Mouse (Mus musculus) hindbrain, embryonic 10.5 days (tissue): ENCODE results near the gene Myh6. TPM values are rescaled to one million over a fixed set of nuclear protein-coding genes. Genes with fewer than 3 reads are reported as not detected.
"Not testable (repeated sequence)": the region's sequence is repeated elsewhere in the genome, so short reads cannot be mapped to it uniquely, and the experiment has no call there.

Source experiments
- DNase-seq: peaks from one replicate; pipeline ENCODE4 v3.0.0-alpha.2; 2017; ENCODE audit warnings: low spot score
- H3K27ac ChIP-seq: fragments of 300-500 bp; sonication (generic); 2 replicates; pipeline ENCODE4 v1.5.1; 2016; ENCODE audit warnings: mild to moderate bottlenecking, moderate library complexity
- H3K27me3 ChIP-seq: fragments of 300-500 bp; sonication (generic); 2 replicates; pipeline ENCODE4 v1.6.1; 2016; ENCODE audit warnings: mild to moderate bottlenecking; ENCODE audit not compliant: poor library complexity, insufficient read depth, severe bottlenecking
- H3K36me3 ChIP-seq: fragments of 300-500 bp; sonication (generic); 2 replicates; pipeline ENCODE4 v1.6.1; 2016; ENCODE audit warnings: mild to moderate bottlenecking, moderate library complexity
- H3K4me1 ChIP-seq: fragments of 300-500 bp; sonication (generic); replicated peaks from 2 replicates; pipeline ENCODE4 v1.6.1; 2016; ENCODE audit warnings: mild to moderate bottlenecking
- H3K4me3 ChIP-seq: fragments of 300-500 bp; sonication (generic); 2 replicates; pipeline ENCODE4 v1.5.1; 2016; ENCODE audit warnings: mild to moderate bottlenecking, moderate library complexity
- H3K9me3 ChIP-seq: fragments of 300-500 bp; sonication (generic); 2 replicates; pipeline ENCODE4 v1.6.1; 2016; ENCODE audit warnings: mild to moderate bottlenecking, moderate library complexity
- WGBS: fragments of 180-500 bp; shearing (Covaris S2); methylation state at CpG from one replicate; pipeline ENCODE4 v1.1.7; 2016; 5-methylcytosine and 5-hydroxymethylcytosine counted together
- polyA plus RNA-seq: library from polyadenylated mRNA; unstranded; fragments of >200 nt; fragmentation: Nextera tagmentation; extraction: Ambion mirVana; gene quantifications from 2 replicates; pipeline ENCODE4 v1.2.1, GENCODE M21; 2016

Gene Myh6
- polyA plus RNA-seq, 1 experiment from 2014 or later = 0.63 TPM

GRCm38 (mm10) chr14:54948781-54949180, 17.9 kb downstream of the Myh6 start:
- 92% methylated on average over 9 of the region's 9 CpGs for WGBS
- no peak overlapping the region for H3K4me3 ChIP-seq
- no peaks in the 10 kb centered on the region for H3K9me3 ChIP-seq
- H3K4me1 ChIP-seq = no peaks in the 10 kb centered on the region
- no peak for DNase-seq
- no peaks in the 10 kb centered on the region for H3K36me3 ChIP-seq
- no peak overlapping the region for H3K27ac ChIP-seq
- H3K27me3 ChIP-seq = peaks cover 6% of the 10 kb centered on the region; the same call in 1 of the 2 replicates

- not testable (repeated sequence) for H3K36me3 ChIP-seq, H3K4me3 ChIP-seq
Measured at GRCm38 (mm10) chr14:54947008-54947407, 19.7 kb downstream of the Myh6 start.

GRCm38 (mm10) chr14:54945975-54946704, 20.6 kb downstream of the Myh6 start:
- no peaks in the 10 kb centered on the region for H3K36me3 ChIP-seq
- H3K27me3 ChIP-seq = peaks cover 6% of the 10 kb centered on the region; the same call in 1 of the 2 replicates
- no peak overlapping the region for H3K27ac ChIP-seq

More at GRCm38 (mm10) chr14:54947008-54947407, 19.7 kb downstream of the Myh6 start:
- H3K4me1 ChIP-seq, H3K27ac ChIP-seq, H3K9me3 ChIP-seq, H3K27me3 ChIP-seq, DNase-seq: not testable (repeated sequence)
- WGBS = 89% methylated on average over 11 of the region's 11 CpGs

GRCm38 (mm10) chr14:54944939-54945338, 21.8 kb downstream of the Myh6 start:
- 84% methylated on average over 2 of the region's 2 CpGs for WGBS
- Histone ChIP-seq H3K36me3 (no peaks in the 10 kb centered on the region), H3K9me3 (no peaks in the 10 kb centered on the region), H3K27ac (no peak overlapping the region), H3K4me3 (no peak overlapping the region), H3K4me1 (no peaks in the 10 kb centered on the region), H3K27me3 (peaks cover 3% of the 10 kb centered on the region; the same call in 1 of the 2 replicates)
- no peak for DNase-seq

More at GRCm38 (mm10) chr14:54945975-54946704, 20.6 kb downstream of the Myh6 start:
- no peak for DNase-seq
- no peaks in the 10 kb centered on the region for H3K9me3 ChIP-seq
- H3K4me3 ChIP-seq = no peak overlapping the region
- H3K4me1 ChIP-seq = no peaks in the 10 kb centered on the region
- 86% methylated on average over 19 of the region's 19 CpGs for WGBS

- 93% methylated on average over 7 of the region's 7 CpGs for WGBS
Measured at GRCm38 (mm10) chr14:54943971-54944370, 22.8 kb downstream of the Myh6 start.

GRCm38 (mm10) chr14:54942479-54942878, 24.2 kb downstream of the Myh6 start:
- H3K9me3 ChIP-seq = no peaks in the 10 kb centered on the region
- DNase-seq = no peak
- H3K36me3 ChIP-seq = no peaks in the 10 kb centered on the region
- H3K4me3 ChIP-seq = no peak overlapping the region
- no peaks in the 10 kb centered on the region for H3K4me1 ChIP-seq
- no peak overlapping the region for H3K27ac ChIP-seq
- WGBS = 92% methylated on average over 8 of the region's 8 CpGs
- H3K27me3 ChIP-seq = no peaks in the 10 kb centered on the region

More at GRCm38 (mm10) chr14:54943971-54944370, 22.8 kb downstream of the Myh6 start:
- H3K27me3 ChIP-seq = no peaks in the 10 kb centered on the region
- H3K27ac ChIP-seq = no peak overlapping the region
- no peaks in the 10 kb centered on the region for H3K36me3 ChIP-seq
- H3K9me3 ChIP-seq = no peaks in the 10 kb centered on the region
- DNase-seq = no peak
- no peaks in the 10 kb centered on the region for H3K4me1 ChIP-seq
- no peak overlapping the region for H3K4me3 ChIP-seq

GRCm38 (mm10) chr14:54941024-54941978, 25.4 kb downstream of the Myh6 start:
- no peak for DNase-seq
- Histone ChIP-seq H3K36me3 (no peaks in the 10 kb centered on the region), H3K4me3 (no peak overlapping the region), H3K27ac (no peak overlapping the region), H3K4me1 (peaks cover 6% of the 10 kb centered on the region), H3K9me3 (no peaks in the 10 kb centered on the region), H3K27me3 (no peaks in the 10 kb centered on the region)
- WGBS = 67% methylated on average over 13 of the region's 13 CpGs

GRCm38 (mm10) chr14:54940176-54940530, 26.6 kb downstream of the Myh6 start:
- WGBS = 90% methylated on average over 3 of the region's 3 CpGs
- DNase-seq = no peak
- no peak overlapping the region for H3K27ac ChIP-seq
- no peak overlapping the region for H3K4me3 ChIP-seq
- H3K4me1 ChIP-seq = peaks cover 15% of the 10 kb centered on the region
- no peaks in the 10 kb centered on the region for H3K9me3 ChIP-seq
- no peaks in the 10 kb centered on the region for H3K27me3 ChIP-seq
- no peaks in the 10 kb centered on the region for H3K36me3 ChIP-seq

GRCm38 (mm10) chr14:54939434-54940175, 27.1 kb downstream of the Myh6 start:
- H3K9me3 ChIP-seq = no peaks in the 10 kb centered on the region
- no peaks in the 10 kb centered on the region for H3K36me3 ChIP-seq
- peaks cover 16% of the 10 kb centered on the region for H3K4me1 ChIP-seq
- H3K4me3 ChIP-seq = no peak overlapping the region
- no peak overlapping the region for H3K27ac ChIP-seq
- peak; percentile 58 for DNase-seq
- H3K27me3 ChIP-seq = no peaks in the 10 kb centered on the region
- WGBS = 51% methylated on average over 12 of the region's 12 CpGs

- no peak overlapping the region for H3K4me3 ChIP-seq
- 80% methylated on average over 15 of the region's 15 CpGs for WGBS
- no peaks in the 10 kb centered on the region for H3K9me3 ChIP-seq
- peaks cover 20% of the 10 kb centered on the region for H3K4me1 ChIP-seq
- H3K27ac ChIP-seq = no peak overlapping the region
- no peaks in the 10 kb centered on the region for H3K27me3 ChIP-seq
- DNase-seq = no peak
- H3K36me3 ChIP-seq = no peaks in the 10 kb centered on the region
Measured at GRCm38 (mm10) chr14:54938431-54939219, 28.1 kb downstream of the Myh6 start.

- H3K27ac ChIP-seq = no peak overlapping the region
- no peak for DNase-seq
- H3K4me3 ChIP-seq = no peak overlapping the region
- 90% methylated on average over 16 of the region's 16 CpGs for WGBS
- H3K36me3 ChIP-seq = no peaks in the 10 kb centered on the region
- peaks cover 27% of the 10 kb centered on the region for H3K4me1 ChIP-seq
- H3K27me3 ChIP-seq = no peaks in the 10 kb centered on the region
- H3K9me3 ChIP-seq = no peaks in the 10 kb centered on the region
Measured at GRCm38 (mm10) chr14:54937361-54938182, 29.2 kb downstream of the Myh6 start.
